Comparison of ENCODE assay signal across 8 mouse cellular contexts in the genomic region with DNA sequence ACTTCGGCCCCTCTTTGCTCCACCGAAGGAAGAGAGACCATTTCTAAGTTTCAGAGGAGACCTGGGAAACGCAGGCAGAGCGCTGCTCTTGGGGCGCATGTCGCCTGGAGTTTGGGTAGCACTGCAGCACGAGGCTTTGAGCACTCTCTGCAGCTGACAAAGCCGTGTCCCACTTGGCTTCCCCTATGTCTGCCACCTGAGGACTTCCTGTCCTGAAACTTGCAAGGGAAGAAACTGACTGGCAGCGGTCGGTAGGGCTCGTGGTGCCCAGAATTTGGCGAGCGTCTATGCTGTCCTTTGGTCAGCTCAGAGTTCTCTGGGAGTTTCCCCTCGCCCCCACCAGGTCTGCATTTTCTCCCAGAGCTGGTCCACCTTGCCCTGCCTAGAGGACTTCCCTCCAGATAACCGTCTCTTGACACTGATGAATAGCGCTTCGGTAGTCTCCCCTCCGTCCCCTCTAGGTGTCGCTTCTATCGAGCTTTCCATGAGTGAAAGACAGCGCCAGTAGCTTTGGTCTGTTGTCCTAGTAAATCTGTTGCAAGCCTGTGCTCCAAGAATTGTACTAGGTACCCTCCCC. TPM values are rescaled to one million over a fixed set of nuclear protein-coding genes. Genes with fewer than 3 reads are reported as not detected.
DNase-seq lines count a peak whose midpoint lies in the region; ATAC-seq and TF ChIP-seq lines count a peak whose summit lies in the region.

No protein-coding gene starts in this region.

- H3K4me1 ChIP-seq in embryonic facial prominence, embryonic 12.5 days = peaks cover 19% of the 10 kb centered on the region; the same call in 1 of the 2 replicates
- H3K4me1 ChIP-seq in lung, embryonic 15.5 days = peaks cover 16% of the 10 kb centered on the region

- H3K4me2 ChIP-seq in embryonic facial prominence, embryonic 12.5 days (replicated peaks) = peak overlapping the region; percentile 97
- H3K4me2 ChIP-seq in lung, embryonic 15.5 days = peak overlapping the region; percentile 95

- 3% methylated on average over 21 of the region's 21 CpGs for WGBS in embryonic facial prominence, embryonic 12.5 days
- WGBS in lung, embryonic 15.5 days = 1% methylated on average over 21 of the region's 21 CpGs

- no peak overlapping the region for H3K27ac ChIP-seq in gastrocnemius, adult 2 months
- H3K27ac ChIP-seq in embryonic facial prominence, embryonic 12.5 days = no peak overlapping the region
- H3K27ac ChIP-seq in lung, embryonic 15.5 days = no peak overlapping the region

- no peak for DNase-seq in gastrocnemius, adult 2 months
- no peak for DNase-seq in gastrocnemius, postnatal 36 days
- peak; percentile 60 to 62 for DNase-seq in heart, postnatal 10 days
- DNase-seq in layer of hippocampus, adult 8-10 months (ENCODE audit: low spot score in 2 of 2) = peak; percentile 33 to 44
- peak; percentile 33 for DNase-seq in right cerebral cortex, postnatal 14 days
- DNase-seq in spleen, postnatal 4 days (ENCODE audit: low spot score in 2 of 2) = no peak

- H3K4me3 ChIP-seq in gastrocnemius, adult 2 months = no peak overlapping the region
- H3K4me3 ChIP-seq in embryonic facial prominence, embryonic 12.5 days = peak overlapping the region; percentile 53
- H3K4me3 ChIP-seq in lung, embryonic 15.5 days = peak overlapping the region; percentile 56

- intact Hi-C loops in gastrocnemius, adult 2 months (cut with DNase I) = loop anchor here (10.0 kb wide), 2 partner anchors 269 to 341 kb away; no protein-coding TSS in a partner anchor
- intact Hi-C loops in gastrocnemius, postnatal 36 days (cut with DNase I) = loop anchor here (5.0 to 10.0 kb wide), 3 partner anchors 267 to 489 kb away; no protein-coding TSS in a partner anchor
- intact Hi-C loops in heart, postnatal 10 days (cut with DNase I) = loop anchor here (1.0 to 5.0 kb wide), 3 partner anchors 112 to 487 kb away; no protein-coding TSS in a partner anchor

- TF ChIP-seq CTCF in gastrocnemius, adult 2 months (IDR thresholded peaks at IDR 0.05) = peak; percentile 48

- peaks cover 54% of the 10 kb centered on the region for H3K27me3 ChIP-seq in embryonic facial prominence, embryonic 12.5 days
- H3K27me3 ChIP-seq in lung, embryonic 15.5 days = peaks cover 57% of the 10 kb centered on the region

- no peaks in the 10 kb centered on the region for H3K9me3 ChIP-seq in embryonic facial prominence, embryonic 12.5 days
- no peaks in the 10 kb centered on the region for H3K9me3 ChIP-seq in lung, embryonic 15.5 days

- no peak overlapping the region for H3K9ac ChIP-seq in embryonic facial prominence, embryonic 12.5 days
- H3K9ac ChIP-seq in lung, embryonic 15.5 days = peak overlapping the region; percentile 50

- ATAC-seq in embryonic facial prominence, embryonic 12.5 days (ENCODE audit: insufficient number of reproducible peaks, insufficient read depth, low FRiP score, low TSS enrichment) = 0 out of 2 replicates have a peak, but pooled peaks have one; percentile 28
- ATAC-seq in lung, embryonic 15.5 days (ENCODE audit: borderline replicate concordance, extremely low read depth, low FRiP score, low TSS enrichment) = no peak

- no peaks in the 10 kb centered on the region for H3K36me3 ChIP-seq in embryonic facial prominence, embryonic 12.5 days
- no peaks in the 10 kb centered on the region for H3K36me3 ChIP-seq in lung, embryonic 15.5 days

RNA-seq across cellular contexts. Expression of gene Fstl4, which starts 1.3 kb away (rescaled TPM):
- total RNA-seq in gastrocnemius, adult 2 months (2021) = not detected
- not detected for total RNA-seq in gastrocnemius, postnatal 36 days (2021)
- 3.0 and 4.1 TPM in 2 replicates for polyA plus RNA-seq in embryonic facial prominence, embryonic 12.5 days (2016; fragmentation: Nextera tagmentation; extraction: Ambion mirVana)
- 1 to 10 TPM; 7.7 to 8.5 TPM for total RNA-seq in heart, postnatal 10 days (2021)
- total RNA-seq in layer of hippocampus, adult 8-10 months (2022) = 10 to 100 TPM; 11.3 to 14.9 (median 13.1) TPM
- polyA plus RNA-seq in lung, embryonic 15.5 days (2015; fragmentation: Nextera tagmentation; extraction: Ambion mirVana) = 10.0 and 10.9 TPM in 2 replicates

Comparison
In these comparisons a context has a peak if more than half of its experiments do, and no peak if none do; other contexts are left out.
1. DNase-seq: peak in heart, postnatal 10 days (2 of 2), layer of hippocampus, adult 8-10 months (2 of 2) and right cerebral cortex, postnatal 14 days (single experiment); none in gastrocnemius, adult 2 months (single experiment), gastrocnemius, postnatal 36 days (0 of 2) and spleen, postnatal 4 days (0 of 2).
2. RNA of gene Fstl4, which starts 1.3 kb away (total RNA-seq): 11.3 to 14.9 TPM in layer of hippocampus, adult 8-10 months and 7.7 to 8.5 TPM in heart, postnatal 10 days; not detected in gastrocnemius, postnatal 36 days and not detected in gastrocnemius, adult 2 months; every median in the first group is over 4 times any median in the second.